Mouse (Mus musculus) CD8-positive naive resting alpha-beta T cell, adult 2 months (primary cell): ENCODE measurements at regions not wholly inside any gene's neighbourhood (a gene's known extent, or its start where the extent isn't known, plus 50 kb on each side); places are given as distances from the start of the nearest gene placed in this dataset.

Experiments
- DNase-seq, 2 experiments: peaks; one replicate each; pipeline ENCODE4 v3.0.0; 2022; ENCODE audit warnings: low read depth in 2 of 2, low spot score in 2 of 2

GRCm38 (mm10) chr2:74201608-74202323 lies 290.6 kb upstream of the Atp5g3 start:
- no peak for DNase-seq

GRCm38 (mm10) chr2:74199550-74199949 lies 288.4 kb upstream of the Atp5g3 start:
- no peak for DNase-seq

- no peak for DNase-seq
These were observed 277.1 kb upstream of the Atp5g3 start for GRCm38 (mm10) chr2:74187963-74188790.

GRCm38 (mm10) chr2:74178106-74178505 lies 267.0 kb upstream of the Atp5g3 start:
- DNase-seq = no peak

- DNase-seq = no peak
These were observed 257.8 kb upstream of the Atp5g3 start for GRCm38 (mm10) chr2:74168776-74169570.

GRCm38 (mm10) chr2:74168307-74168706 lies 257.2 kb upstream of the Atp5g3 start:
- DNase-seq = no peak

GRCm38 (mm10) chr2:74154062-74154461 lies 242.9 kb upstream of the Atp5g3 start:
- no peak for DNase-seq

- DNase-seq = no peak
These were observed 242.2 kb upstream of the Atp5g3 start for GRCm38 (mm10) chr2:74153247-74153850.

- DNase-seq = no peak
These were observed 241.6 kb upstream of the Atp5g3 start for GRCm38 (mm10) chr2:74152534-74153246.

- DNase-seq = no peak
These were observed 236.1 kb upstream of the Atp5g3 start for GRCm38 (mm10) chr2:74147193-74147592.

GRCm38 (mm10) chr2:74136624-74137003 lies 225.5 kb upstream of the Atp5g3 start:
- no peak for DNase-seq

GRCm38 (mm10) chr2:74135963-74136623 lies 225.0 kb upstream of the Atp5g3 start:
- no peak for DNase-seq

- DNase-seq = no peak
These were observed 219.0 kb upstream of the Atp5g3 start for GRCm38 (mm10) chr2:74130141-74130588.

GRCm38 (mm10) chr2:74128782-74129538 lies 217.8 kb upstream of the Atp5g3 start:
- DNase-seq = no peak

GRCm38 (mm10) chr2:74127136-74127535 lies 216.0 kb upstream of the Atp5g3 start:
- DNase-seq = no peak

GRCm38 (mm10) chr2:74124252-74124651 lies 213.1 kb upstream of the Atp5g3 start:
- DNase-seq = no peak

- DNase-seq = no peak
These were observed 212.4 kb upstream of the Atp5g3 start for GRCm38 (mm10) chr2:74123360-74124074.

GRCm38 (mm10) chr2:74122937-74123336 lies 211.8 kb upstream of the Atp5g3 start:
- DNase-seq = no peak

- DNase-seq = no peak
These were observed 208.9 kb upstream of the Atp5g3 start for GRCm38 (mm10) chr2:74120051-74120450.
